Mouse (Mus musculus) adrenal gland, postnatal 36 days (tissue): ENCODE results near the gene Rnf213. TPM values are rescaled to one million over a fixed set of nuclear protein-coding genes. Genes with fewer than 3 reads are reported as not detected.

Source experiments
- DNase-seq, 2 experiments: peaks; one replicate each; pipeline ENCODE4 v3.0.0; 2021; ENCODE audit warnings: mixed read lengths in 1 of 2
- total RNA-seq, 2 experiments: library from RNA; stranded (reverse); gene quantifications; 2 replicates each; pipeline ENCODE4 v1.2.3; 2021

Rnf213 gene
- total RNA-seq, 2 experiments from 2014 or later, result 37.3 to 40.3 TPM

DNA sequence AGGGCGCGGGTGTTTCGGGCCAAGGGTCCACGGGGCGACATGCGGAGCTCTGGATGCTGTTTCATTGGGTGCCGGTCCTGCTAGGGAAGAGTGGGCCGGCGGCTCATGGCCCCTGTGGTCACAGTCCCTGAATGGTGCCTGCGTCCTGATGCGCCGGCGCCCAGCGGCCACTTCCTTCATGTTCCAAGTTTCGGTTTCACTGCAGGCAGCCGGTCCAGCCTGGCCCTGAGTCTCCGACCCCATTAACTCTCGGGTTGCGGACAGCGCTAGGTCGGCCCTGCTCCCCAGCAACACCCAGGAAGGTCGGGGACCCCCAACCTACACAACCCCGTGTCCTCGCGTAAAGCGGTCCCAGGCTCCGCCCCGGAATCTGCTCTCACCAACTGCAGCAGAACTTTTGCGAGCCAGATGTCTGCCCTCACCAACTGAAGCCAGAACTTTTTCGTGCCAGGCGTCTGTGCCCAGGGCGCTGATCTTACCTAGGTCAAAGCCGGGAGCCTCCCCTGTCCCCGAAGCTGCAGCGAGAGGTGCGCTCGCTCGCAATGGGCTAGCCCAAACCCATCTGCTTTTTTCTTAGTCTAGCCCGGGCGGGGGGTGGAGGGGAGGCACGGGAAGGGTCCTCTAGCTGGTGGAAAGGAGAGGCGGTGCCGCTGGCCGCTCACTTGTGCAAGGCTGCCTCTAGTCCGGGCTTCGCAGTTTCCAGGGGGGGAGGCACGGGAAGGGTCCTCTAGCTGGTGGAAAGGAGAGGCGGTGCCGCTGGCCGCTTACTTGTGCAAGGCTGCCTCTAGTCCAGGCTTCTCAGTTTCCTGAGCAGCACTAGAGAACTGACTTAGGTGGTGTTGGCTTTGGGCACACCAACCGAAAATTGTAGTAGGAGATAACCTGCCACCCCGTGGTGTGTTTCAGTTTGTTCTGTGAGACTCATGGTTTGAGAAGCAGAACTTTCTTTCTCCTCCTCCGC is 2.3 kb upstream of the Rnf213 start:
- DNase-seq, result peak; percentile 82 to 85

DNA sequence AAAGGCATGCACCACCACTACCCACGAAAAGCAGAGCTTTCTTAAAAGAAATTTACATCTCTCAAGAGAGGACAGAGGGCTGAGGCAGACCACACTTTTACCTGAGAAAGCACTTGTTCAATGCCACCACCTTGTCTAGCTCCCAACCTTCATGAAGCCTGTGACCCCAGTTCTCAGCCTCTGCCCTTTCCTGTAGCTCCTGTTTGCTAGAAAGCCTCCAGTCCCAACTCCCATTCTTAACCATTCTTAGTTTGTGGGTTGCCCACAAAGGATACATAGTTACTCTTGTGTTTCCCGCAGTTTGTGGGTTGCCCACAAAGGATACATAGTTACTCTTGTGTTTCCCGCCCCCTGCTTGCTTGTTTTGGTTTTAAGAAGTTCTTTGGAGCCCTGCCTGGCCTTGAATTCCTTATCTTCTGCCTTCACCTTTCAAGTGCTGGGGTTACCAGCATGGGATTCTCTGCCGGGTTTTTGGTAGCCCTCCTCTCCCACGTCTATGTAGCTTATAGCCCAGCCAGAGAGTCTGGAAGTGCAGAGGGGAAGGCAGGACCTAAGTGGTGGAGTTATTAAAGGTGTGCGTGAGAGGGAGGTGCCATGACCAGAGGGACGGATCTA is 1.4 kb upstream of the Rnf213 start:
- peak; percentile 20 to 24 for DNase-seq

DNA sequence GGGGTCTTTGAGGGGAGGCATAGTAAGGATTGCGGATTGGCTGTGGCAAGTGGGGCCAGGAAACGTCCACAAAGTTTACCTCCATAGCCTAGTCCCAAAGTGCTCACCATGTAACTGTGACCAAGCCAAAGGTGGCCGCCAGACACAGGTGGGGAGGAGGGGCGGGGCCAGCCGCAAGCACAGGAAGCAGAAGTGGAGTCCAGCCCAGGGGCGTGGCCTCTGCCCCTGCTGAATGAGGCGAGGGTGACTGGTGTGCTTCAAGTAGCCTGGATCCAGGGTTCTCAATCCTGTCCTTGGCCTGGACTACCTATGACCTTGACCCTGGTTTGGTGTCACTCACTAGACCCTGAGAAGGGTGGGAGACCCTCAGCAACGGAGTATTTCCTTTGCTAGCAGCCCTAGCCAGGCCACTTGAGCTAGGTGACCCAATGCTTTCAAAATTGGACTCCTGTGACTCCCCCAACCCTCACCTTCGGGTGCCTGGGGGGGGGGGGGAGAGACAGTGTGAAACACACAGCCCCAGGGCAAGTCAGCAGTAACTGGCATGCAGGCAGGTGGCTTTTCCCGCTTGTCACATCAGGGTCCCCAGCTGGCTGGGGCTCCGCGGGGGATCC is 792 bp upstream of the Rnf213 start:
- DNase-seq, result peak; percentile 84 to 92

DNA sequence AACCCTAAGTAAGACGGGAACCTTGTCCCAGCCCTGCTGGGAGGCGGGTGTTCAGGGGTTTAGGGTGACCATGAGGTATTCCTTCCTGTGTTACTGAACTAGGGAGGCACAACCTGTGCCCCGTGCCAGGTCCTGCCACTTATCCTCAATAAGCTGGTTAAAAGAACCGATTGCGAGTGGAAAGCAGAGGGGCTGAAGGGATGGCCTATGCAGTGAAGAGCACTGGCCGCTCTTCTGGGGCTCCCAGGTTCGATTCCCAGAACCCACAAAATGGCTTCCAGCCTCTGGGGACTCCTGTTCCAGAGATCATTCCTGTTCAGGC is 544 bp downstream of the Rnf213 start:
- DNase-seq, result no peak

DNA sequence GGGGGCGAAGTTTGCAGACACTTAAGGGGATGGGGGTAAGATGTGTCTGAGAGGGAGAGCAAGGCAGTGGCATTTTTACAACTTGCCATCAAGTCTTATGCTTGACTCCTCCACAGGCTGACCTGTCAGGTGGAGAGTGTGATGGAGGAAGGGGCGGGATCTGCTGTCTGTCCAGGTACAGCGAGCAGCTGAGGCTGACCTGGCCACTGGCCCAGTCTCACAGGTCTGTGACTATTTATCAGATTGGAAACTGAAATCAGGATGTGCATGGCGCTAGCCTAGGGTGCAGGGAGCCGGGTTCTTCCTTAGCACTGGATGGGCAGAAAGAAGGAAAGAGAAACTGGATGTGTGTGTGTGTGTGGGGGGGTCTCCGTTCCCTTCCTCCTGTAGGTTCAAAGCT is 1.3 kb downstream of the Rnf213 start:
- DNase-seq, result peak in 1 of 2 experiments; percentile 14

DNA sequence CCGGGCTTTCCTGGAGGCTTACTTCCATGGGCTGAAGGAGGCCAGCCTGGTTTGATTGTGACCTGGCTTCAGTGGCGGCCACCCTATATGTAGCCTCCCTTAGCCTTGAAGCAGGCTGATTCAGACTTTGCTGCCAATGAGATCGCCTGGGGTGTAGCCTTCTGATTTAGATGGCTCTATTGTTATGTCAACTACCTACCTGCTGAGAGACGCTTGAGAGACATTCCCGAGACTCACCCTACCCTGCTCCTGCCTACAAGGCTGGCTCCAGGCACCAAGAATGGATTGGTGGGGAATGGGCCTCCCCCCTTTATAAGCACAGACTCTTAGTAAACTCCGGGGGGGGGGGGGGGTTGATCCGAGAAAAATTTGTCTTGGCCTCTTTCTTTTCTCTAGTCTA is 2.5 kb downstream of the Rnf213 start:
- no peak for DNase-seq

DNA sequence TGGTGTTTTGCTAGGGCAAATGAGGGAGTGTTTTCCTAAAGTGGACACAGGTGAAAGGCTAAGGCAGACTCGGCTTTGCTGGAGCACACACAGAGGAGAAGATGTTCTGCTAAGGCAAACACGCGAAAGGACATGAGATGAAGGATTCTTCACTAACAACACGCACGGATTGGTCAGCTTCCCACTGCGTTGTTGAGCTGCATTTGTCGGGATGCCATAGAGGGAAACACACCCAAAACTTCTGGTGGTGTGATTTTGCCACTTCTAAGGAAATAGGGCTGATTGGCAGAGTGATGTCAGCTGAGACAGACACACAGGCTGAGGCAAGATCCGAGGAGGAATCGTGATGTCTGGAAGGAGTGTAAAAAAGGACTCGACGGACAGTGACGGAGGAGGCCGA is 3.0 kb downstream of the Rnf213 start:
- DNase-seq, result no peak

DNA sequence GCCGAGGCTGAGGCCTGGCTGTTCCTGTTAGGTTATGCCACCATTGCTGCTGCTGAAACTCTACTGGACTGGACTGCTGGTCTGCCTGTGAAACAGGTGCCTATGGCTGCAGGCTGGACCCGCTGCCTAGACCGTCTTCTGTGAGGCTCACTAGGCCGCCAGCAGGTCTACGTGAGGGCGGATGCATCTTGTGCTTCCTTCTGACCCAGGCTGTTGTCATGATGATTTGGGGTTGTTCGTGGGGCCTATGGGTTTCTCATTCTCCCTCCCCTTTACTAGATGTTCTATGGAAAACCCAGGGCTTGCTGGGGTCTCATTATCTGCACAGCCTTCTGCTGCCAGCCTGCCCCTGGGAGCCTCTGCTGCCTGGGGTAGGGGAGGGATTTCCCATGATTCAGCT is 3.6 kb downstream of the Rnf213 start:
- DNase-seq, result no peak

DNA sequence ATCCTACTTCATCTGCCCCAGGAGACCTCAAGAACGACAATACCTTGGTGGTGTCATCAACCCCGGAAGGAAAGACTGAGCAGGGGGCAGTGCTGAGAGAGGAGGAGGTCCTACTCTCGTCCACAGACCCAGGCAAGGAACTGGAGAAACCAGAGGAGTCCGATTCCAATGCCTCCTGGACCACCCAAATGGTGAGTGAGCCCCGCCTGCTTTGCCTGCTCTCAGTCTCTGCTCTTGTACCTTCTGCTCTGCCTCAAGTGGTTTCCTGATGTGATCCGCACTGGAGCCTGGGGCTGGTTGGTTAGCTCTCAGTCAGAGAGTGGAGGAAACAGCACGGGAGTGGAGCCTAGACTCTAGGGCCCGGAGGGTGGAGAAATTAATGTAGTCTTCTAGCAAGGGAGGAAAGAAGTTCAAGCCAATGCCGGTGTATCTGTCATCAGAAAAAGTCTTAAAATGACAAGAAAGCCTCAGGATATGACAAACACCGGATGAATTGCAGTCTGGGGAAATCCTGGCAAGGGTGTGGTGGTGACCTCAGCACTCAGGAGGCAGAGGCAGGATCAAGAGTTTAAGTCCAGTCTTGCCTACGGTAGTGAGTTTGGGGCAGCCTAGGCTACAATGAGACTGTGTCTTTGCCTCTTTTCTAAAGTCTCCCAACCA is 9.7 kb downstream of the Rnf213 start:
- DNase-seq, result no peak

DNA sequence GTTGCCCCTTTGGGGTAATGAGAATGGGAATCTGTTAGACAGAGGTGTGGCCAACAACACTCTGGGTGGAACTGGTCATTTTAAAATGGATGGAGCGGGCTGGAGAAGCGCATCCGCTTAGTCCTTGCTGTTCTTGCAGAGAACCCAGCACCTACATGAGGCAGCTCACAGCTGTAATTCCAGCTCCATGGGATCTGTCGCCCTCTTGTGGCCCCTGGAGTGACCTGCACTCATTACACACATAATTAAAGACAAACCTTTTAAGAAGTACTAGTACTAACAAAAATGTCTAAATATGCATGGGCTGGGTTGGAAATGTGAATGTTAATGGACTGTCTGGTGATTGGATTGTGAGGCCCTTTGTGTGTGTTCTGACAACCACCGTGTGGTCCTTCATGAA is 11.7 kb downstream of the Rnf213 start:
- peak; percentile 44 to 61 for DNase-seq

DNA sequence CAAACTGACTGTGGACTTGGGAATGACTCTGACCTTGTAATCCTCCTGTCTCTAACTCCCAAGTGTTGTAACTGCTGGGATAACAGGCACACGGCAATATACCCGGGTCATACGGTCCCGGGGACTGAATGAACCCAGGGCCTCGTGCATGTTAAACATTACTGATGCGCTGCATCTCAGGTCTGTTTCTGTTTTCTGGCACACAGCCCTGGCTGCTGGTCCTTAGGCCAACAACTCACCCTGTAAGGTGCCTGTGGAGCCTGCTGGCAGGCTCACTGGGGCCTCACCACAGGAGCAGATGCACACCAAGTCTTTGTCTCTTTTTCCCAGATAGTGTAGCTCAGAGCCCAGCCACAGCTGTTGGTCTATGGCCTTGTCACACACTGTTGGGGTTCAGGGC is 14.5 kb downstream of the Rnf213 start:
- DNase-seq, result no peak

DNA sequence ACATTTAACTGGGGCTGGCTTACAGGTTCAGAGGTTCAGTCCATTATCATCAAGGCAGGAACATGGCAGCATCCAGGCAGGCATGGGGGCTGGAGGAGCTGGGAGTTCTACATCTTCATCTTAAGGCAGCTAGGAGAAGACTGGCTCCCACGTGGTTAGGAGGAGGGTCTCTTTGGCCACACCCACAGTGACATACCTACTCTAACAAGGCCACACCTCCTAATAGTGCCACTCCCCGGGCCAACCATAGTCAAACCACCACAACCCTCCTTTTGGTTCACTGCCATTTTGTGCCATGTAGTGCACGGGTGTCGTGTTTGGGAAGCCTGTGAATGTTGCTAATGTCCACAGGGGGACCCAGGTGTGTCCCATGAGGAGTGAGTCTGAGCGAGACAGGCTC is 15.1 kb downstream of the Rnf213 start:
- DNase-seq, result no peak

DNA sequence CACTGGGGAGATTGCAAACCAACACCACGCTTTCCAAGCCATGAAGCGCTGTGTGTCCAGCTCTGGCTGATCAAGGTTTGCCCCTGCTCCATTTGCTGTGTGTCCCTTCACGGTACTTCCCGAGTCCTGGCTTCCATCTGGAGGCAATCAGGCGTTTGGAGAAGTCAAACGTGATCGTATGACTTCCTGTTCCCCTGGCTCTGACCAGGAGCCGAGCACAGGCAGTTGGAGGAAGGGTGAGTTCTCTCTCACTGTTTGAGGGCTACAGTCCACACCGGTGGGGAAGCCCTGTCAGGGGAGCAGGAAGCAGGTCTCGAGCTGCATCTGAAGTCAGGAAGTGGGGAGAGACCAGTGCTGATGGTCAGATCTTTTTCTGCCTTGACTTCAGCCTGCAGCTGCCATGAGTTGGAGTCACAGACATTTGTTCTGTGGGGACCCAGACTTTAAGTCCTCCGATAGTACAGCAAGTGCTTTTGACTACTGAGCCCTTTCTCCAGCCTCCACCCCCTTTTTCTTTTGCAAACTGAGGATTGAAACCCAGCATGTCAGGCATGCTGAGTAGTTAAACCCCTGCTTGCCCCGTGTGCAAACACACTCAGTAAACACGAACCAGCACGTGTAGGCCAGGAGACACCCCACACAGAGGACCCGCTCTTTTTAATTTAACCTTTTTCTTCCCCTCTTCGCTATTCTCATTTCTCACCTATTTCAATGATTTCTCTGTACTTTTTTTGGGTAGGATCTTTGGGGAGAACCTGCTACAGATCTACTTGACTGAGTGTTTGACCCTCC is 26.6 kb downstream of the Rnf213 start:
- no peak for DNase-seq

DNA sequence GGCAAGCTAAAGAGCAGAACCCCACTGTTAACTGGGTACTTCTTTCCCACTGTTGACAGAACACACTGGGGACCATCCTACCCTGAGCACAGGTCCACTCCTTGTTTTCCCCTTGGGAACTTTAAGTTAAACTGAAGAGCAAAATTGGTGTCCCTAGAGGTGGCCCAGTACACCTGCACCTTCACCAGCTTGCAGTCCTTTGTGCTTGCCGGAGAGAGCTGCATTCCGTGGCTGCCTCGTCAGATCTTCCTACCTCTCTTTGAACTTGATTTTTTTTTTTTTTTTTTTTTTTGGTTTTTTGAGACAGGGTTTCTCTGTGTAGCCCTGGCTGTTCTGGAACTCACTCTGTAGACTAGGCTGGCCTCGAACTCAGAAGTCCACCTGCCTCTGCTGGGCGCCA is 27.5 kb downstream of the Rnf213 start:
- no peak for DNase-seq

DNA sequence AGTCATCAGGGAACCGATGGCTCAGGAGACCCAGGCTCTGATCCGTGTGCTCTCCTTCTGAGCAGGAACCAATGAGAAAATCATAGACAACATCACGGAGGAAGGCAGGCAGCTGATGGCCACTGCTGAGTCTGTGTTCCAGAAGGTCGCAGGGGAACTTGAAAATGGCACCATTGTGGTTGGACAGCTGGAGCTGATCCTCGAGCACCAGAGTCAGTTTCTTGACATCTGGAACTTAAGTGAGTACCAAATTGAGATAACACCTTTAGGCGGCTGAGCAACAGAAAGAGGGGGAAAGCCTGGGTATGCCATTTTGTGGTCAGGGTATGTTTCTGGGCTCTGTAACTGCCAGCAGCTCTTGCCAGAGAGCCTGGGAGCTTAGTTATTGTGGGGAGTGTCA is 34.5 kb downstream of the Rnf213 start:
- DNase-seq, result no peak

DNA sequence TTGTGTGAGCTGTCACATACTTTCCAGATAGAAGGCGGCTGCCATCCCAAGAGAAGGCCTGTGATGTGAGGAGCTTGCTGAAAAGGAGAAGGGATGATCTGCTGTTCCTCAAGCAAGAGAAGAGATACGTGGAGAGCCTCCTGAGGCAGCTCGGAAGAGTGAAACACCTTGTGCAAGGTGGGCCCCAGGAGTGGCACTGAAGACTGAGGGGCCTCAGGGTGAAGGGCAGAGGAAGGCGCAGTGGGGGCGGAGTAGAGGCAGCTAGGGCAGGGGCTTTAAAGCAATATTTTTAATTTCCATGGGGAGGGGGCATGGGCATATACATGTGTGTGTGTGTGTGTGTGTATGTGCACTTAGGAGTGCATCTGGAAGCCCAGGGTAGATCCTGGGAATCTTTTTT is 35.1 kb downstream of the Rnf213 start:
- DNase-seq, result no peak

DNA sequence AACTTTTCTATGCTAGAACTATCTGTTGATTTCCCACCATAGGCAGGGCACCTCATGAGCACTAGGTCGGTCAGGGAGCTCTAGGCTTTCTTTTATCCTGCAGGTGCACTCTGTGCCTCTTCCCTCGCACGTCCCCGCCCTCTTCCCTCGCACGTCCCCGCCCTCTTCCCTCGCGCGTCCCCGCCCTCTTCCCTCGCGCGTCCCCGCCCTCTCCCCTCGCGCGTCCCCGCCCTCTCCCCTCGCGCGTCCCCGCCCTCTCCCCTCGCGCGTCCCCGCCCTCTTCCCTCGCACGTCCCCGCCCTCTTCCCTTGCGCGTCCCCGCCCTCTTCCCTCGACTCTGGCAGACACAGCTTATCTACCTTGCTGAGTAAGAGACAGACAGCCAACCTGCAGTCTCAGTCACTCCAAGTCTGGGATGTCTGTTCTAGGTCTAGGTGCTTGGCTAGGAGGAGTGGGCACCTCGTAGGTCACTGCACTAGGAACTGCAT is 35.8 kb downstream of the Rnf213 start:
- DNase-seq, result peak; percentile 59 to 68

DNA sequence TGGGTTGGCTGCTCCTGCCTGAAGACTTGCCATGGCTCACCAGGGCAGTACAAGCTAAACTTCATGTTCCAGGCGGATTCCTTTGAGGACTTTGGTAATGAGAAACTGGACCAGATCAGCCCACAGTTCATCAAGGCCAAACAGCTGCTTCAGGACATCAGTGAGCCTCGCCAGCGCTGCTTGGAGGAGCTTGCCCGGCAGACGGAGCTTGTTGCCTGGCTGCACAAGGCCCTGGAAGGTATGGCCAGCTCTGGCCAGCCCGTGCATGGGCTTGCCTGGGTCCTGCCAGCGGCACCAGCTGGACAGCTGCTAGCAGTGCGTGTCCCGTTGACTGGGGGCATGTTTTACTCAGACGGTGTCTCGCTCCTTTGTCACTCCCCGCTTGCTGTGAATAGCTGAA is 38.6 kb downstream of the Rnf213 start:
- DNase-seq, result no peak

DNA sequence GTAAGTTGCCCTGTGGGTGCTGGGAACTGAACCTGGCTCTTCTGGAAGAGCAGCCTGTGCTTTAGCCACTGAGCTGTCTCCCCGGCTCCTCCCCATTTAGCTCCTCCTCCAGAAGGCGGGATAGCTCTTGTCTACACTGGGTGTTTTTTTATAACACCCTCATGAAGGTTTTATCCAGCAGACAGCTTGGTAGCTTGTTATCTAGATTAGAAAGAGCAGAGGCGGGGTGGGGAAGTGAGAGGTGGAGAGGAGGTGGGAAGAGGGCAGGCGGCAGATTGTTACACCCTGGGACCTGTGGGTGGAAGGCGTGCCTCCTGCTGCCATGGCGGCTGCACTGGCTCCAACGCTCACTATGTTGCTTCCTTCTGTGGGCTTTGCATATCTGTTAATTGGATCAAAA is 39.8 kb downstream of the Rnf213 start:
- no peak for DNase-seq

DNA sequence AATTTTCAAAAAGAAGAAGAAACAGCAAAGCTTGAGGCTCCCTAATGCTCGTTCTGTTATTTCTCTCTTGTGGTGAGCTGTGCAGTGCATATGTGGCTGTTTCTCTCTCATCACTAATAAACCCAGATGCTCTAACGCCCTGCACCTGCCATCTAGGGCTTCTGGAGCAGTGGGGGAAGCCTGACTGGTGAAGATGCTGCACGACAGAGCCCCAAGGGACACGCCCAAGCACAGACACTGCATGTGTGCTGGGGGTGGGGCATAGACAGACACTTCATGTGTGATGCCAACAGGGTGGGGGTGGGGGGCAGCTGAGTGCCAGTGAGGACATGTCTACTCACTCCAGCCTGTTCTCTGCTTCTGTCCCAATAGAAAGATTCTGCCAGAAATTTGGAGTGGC is 41.4 kb downstream of the Rnf213 start:
- no peak for DNase-seq
